Mouse (Mus musculus): Measurements from ENCODE around the gene Mpp2. TPM values are rescaled to one million over a fixed set of nuclear protein-coding genes. Genes with fewer than 3 reads are reported as not detected.

The Mpp2 gene
- polyA plus RNA-seq, 1 experiment, result 17.7 TPM

GRCm38 (mm10) chr11:102029966-102030365 lies 58.3 kb downstream of the Mpp2 start:
- no peak for TF ChIP-seq GATA1 (IDR thresholded peaks at IDR 0.05; ENCODE audit: low read length)

GRCm38 (mm10) chr11:102029304-102029703 lies 59.0 kb downstream of the Mpp2 start:
- TF ChIP-seq GATA1 (IDR thresholded peaks at IDR 0.05; ENCODE audit: low read length), result no peak

GRCm38 (mm10) chr11:102028087-102028816 lies 60.1 kb downstream of the Mpp2 start, which contains the start of gene Mpp3:
Gene Mpp3, minus strand, starts transcription at chr11:102028461.
- TF ChIP-seq GATA1 (IDR thresholded peaks at IDR 0.05; ENCODE audit: low read length), result no peak

- TF ChIP-seq GATA1 (IDR thresholded peaks at IDR 0.05; ENCODE audit: low read length), result no peak
These were observed 60.8 kb downstream of the Mpp2 start for GRCm38 (mm10) chr11:102027361-102028017.

GRCm38 (mm10) chr11:102026694-102027360 lies 61.5 kb downstream of the Mpp2 start:
- no peak for TF ChIP-seq GATA1 (IDR thresholded peaks at IDR 0.05; ENCODE audit: low read length)

GRCm38 (mm10) chr11:102025991-102026660 lies 62.2 kb downstream of the Mpp2 start:
- no peak for TF ChIP-seq GATA1 (IDR thresholded peaks at IDR 0.05; ENCODE audit: low read length)

- TF ChIP-seq GATA1 (IDR thresholded peaks at IDR 0.05; ENCODE audit: low read length), result no peak
These were observed 63.0 kb downstream of the Mpp2 start for GRCm38 (mm10) chr11:102025354-102025753.

GRCm38 (mm10) chr11:102024875-102025274 lies 63.4 kb downstream of the Mpp2 start:
- TF ChIP-seq GATA1 (IDR thresholded peaks at IDR 0.05; ENCODE audit: low read length), result no peak

GRCm38 (mm10) chr11:102024084-102024758 lies 64.1 kb downstream of the Mpp2 start:
- no peak for TF ChIP-seq GATA1 (IDR thresholded peaks at IDR 0.05; ENCODE audit: low read length)

GRCm38 (mm10) chr11:102023406-102023805 lies 64.9 kb downstream of the Mpp2 start:
- TF ChIP-seq GATA1 (IDR thresholded peaks at IDR 0.05; ENCODE audit: low read length), result no peak

GRCm38 (mm10) chr11:102021196-102021595 lies 67.1 kb downstream of the Mpp2 start:
- no peak for TF ChIP-seq GATA1 (IDR thresholded peaks at IDR 0.05; ENCODE audit: low read length)

- no peak for TF ChIP-seq GATA1 (IDR thresholded peaks at IDR 0.05; ENCODE audit: low read length)
These were observed 68.6 kb downstream of the Mpp2 start for GRCm38 (mm10) chr11:102019736-102020135.

- TF ChIP-seq GATA1 (IDR thresholded peaks at IDR 0.05; ENCODE audit: low read length), result no peak
These were observed 72.2 kb downstream of the Mpp2 start for GRCm38 (mm10) chr11:102016136-102016535.

GRCm38 (mm10) chr11:102015472-102015871 lies 72.8 kb downstream of the Mpp2 start:
- TF ChIP-seq GATA1 (IDR thresholded peaks at IDR 0.05; ENCODE audit: low read length), result no peak

- no peak for TF ChIP-seq GATA1 (IDR thresholded peaks at IDR 0.05; ENCODE audit: low read length)
These were observed 75.1 kb downstream of the Mpp2 start for GRCm38 (mm10) chr11:102013201-102013600.
